ENCODE assay signal across 12 mouse cellular contexts in the genomic region with DNA sequence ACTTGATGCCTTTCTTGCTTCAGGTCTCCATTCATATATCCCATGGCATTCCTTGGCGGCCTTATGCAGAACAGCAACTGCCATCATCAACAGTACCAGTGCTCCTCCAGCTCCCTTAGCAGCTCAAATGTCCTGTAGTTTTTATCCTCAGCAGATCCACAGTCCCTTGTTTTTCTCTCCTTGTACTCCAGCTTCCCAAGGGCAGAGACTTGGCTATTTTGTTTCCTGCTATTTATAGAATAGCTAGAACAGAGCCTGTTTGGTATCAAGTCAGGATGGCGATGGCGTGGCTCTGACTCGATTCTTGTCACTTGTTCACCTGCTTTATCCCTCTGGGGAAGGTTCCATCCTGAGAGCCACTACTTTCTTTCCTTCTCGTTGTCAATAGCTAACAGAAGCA.
"Had no signal": no experiment of that assay in that cellular context is flagged by ENCODE, and none has a peak within 500 bp of the region (broad histone marks: within the 10 kb centered on the region; RNA-seq: fewer than 3 reads in every experiment).

No protein-coding gene starts in this region.

- DNase-seq: kidney, postnatal 14 days; lung, embryonic 14.5 days; lung, postnatal 10 days; lung, postnatal 4 days; thymus, adult 18-20 months; thymus, postnatal 14 days had no signal

- H3K4me2 ChIP-seq: limb, embryonic 15.5 days; liver, embryonic 12.5 days; lung, embryonic 14.5 days; midbrain, embryonic 15.5 days; neural tube, embryonic 12.5 days had no signal

- H3K27ac ChIP-seq: limb, embryonic 15.5 days; liver, embryonic 12.5 days; midbrain, embryonic 10.5 days; midbrain, embryonic 15.5 days; neural tube, embryonic 12.5 days; stomach, postnatal 0 days had no signal

- H3K27me3 ChIP-seq: limb, embryonic 15.5 days; liver, embryonic 12.5 days; midbrain, embryonic 15.5 days; neural tube, embryonic 12.5 days had no signal

- H3K9me3 ChIP-seq: limb, embryonic 15.5 days; midbrain, embryonic 15.5 days; neural tube, embryonic 12.5 days had no signal

- H3K4me3 ChIP-seq: limb, embryonic 15.5 days; liver, embryonic 12.5 days; midbrain, embryonic 10.5 days; midbrain, embryonic 15.5 days; neural tube, embryonic 12.5 days had no signal

- H3K36me3 ChIP-seq: limb, embryonic 15.5 days; liver, embryonic 12.5 days; midbrain, embryonic 10.5 days; midbrain, embryonic 15.5 days; neural tube, embryonic 12.5 days had no signal

- ATAC-seq: liver, embryonic 12.5 days; midbrain, embryonic 15.5 days had no signal

- H3K9ac ChIP-seq: limb, embryonic 15.5 days; liver, embryonic 12.5 days; lung, embryonic 14.5 days; midbrain, embryonic 15.5 days; neural tube, embryonic 12.5 days had no signal
